Mouse (Mus musculus): ENCODE results near the gene Eda. TPM values are rescaled to one million over a fixed set of nuclear protein-coding genes. Genes with fewer than 3 reads are reported as not detected.

Gene Eda
- total and polyA plus RNA-seq, 3 experiments = 2.0 to 3.6 TPM; not detected in 1

DNA sequence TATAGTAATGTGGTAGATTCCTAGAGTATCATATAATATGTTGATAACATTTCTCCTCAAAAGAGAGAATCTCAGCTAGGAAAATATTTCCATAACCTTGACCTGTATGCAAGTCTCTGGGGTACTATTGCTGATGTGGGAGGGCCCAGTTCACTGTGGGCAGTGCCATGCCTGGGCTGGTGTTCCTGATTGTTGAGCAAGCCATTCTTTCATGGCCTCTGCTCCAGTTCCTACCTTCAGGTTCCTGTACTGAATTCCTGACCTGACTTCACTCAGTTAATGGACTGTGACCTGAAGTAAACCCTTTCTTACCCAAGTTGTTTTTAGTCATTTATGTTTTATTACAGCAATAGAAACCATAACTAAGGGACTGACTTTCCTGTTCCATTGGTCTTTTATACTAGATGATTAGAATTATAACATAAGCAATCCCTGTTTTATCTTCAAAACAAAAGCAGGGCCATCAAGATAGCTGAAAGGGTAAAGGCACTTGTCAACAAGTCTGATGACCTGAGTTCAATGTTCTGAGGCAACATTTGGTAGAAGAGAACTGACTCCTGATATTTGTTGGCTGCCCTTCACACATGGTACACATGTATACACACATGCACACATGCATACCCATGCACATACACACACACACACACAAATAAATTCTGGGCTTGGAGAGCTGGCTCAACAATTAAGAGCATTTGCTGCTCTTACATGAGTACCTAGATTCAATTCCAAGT, 338.9 kb downstream of the Eda start:
- no peaks in the 10 kb centered on the region for H3K9me3 ChIP-seq (replicated peaks; ENCODE audit: insufficient read depth, low read length)
- H3K4me3 ChIP-seq (ENCODE audit: control insufficient read depth in 1 of 2, insufficient read depth in 1 of 2, low read depth in 2 of 2, low read length in 2 of 2) = no peak overlapping the region
- TF ChIP-seq NELFE (IDR thresholded peaks at IDR 0.05; ENCODE audit: low read depth, low read length) = no peak
- TF ChIP-seq USF2 (IDR thresholded peaks at IDR 0.05; ENCODE audit: borderline replicate concordance in 1 of 2, insufficient read depth in 1 of 2, low read depth in 1 of 2, low read length in 2 of 2) = no peak
- no peak for TF ChIP-seq MYB (IDR thresholded peaks at IDR 0.05; ENCODE audit: low read depth, low read length)
- TF ChIP-seq ZMIZ1 (IDR thresholded peaks at IDR 0.05; ENCODE audit: low read depth, low read length) = no peak
- no peak for TF ChIP-seq POLR2A (IDR thresholded peaks at IDR 0.05; ENCODE audit: control insufficient read depth in 1 of 2, insufficient read depth in 1 of 2, low read depth in 1 of 2, low read length in 2 of 2, poor library complexity in 1 of 2)
- no peak for TF ChIP-seq TBP (IDR thresholded peaks at IDR 0.05; ENCODE audit: low read depth, low read length)
- TF ChIP-seq RCOR1 (IDR thresholded peaks at IDR 0.05; ENCODE audit: low read depth, low read length) = no peak
- TF ChIP-seq ETS1 (IDR thresholded peaks at IDR 0.05; ENCODE audit: low read depth, low read length) = no peak
- no peak for TF ChIP-seq MAZ (IDR thresholded peaks at IDR 0.05; ENCODE audit: low read depth, low read length)
- TF ChIP-seq MAX (IDR thresholded peaks at IDR 0.05; ENCODE audit: low read length) = no peak
- TF ChIP-seq UBTF (IDR thresholded peaks at IDR 0.05; ENCODE audit: borderline replicate concordance, insufficient read depth, low read depth, low read length) = no peak
- TF ChIP-seq CHD2 (IDR thresholded peaks at IDR 0.05; ENCODE audit: low read length) = no peak
- TF ChIP-seq ZKSCAN1 (IDR thresholded peaks at IDR 0.05; ENCODE audit: low read depth, low read length) = no peak
- TF ChIP-seq EP300 (IDR thresholded peaks at IDR 0.05; ENCODE audit: low read depth in 1 of 2, low read length in 2 of 2) = no peak
- TF ChIP-seq RAD21 (IDR thresholded peaks at IDR 0.05; ENCODE audit: low read depth, low read length) = no peak
- no peak for TF ChIP-seq KAT2A (conservative IDR thresholded peaks at IDR 0.05; ENCODE audit: low read depth, low read length)
- TF ChIP-seq SMC3 (IDR thresholded peaks at IDR 0.05; ENCODE audit: low read depth, low read length) = no peak
- no peak for TF ChIP-seq ZC3H11A (IDR thresholded peaks at IDR 0.05; ENCODE audit: low read depth, low read length)
- TF ChIP-seq JUND (IDR thresholded peaks at IDR 0.05; ENCODE audit: low read depth, low read length) = no peak
- H3K27me3 ChIP-seq (ENCODE audit: control insufficient read depth in 1 of 2, insufficient read depth in 2 of 2, low read length in 2 of 2) = no peaks in the 10 kb centered on the region
- H3K79me2 ChIP-seq (ENCODE audit: control insufficient read depth, insufficient read depth, low read length, poor library complexity) = no peaks in the 10 kb centered on the region
- no peaks in the 10 kb centered on the region for H3K36me3 ChIP-seq (ENCODE audit: control insufficient read depth in 1 of 2, insufficient read depth in 2 of 2, low read length in 2 of 2)
- H3K9ac ChIP-seq (ENCODE audit: control insufficient read depth, low read depth, low read length, poor library complexity, severe bottlenecking) = no peak overlapping the region
- H3K27ac ChIP-seq (ENCODE audit: control insufficient read depth, low read depth, low read length) = no peak overlapping the region
- H3K4me1 ChIP-seq (ENCODE audit: control insufficient read depth in 1 of 2, insufficient read depth in 2 of 2, low read length in 2 of 2) = no peaks in the 10 kb centered on the region
- DNase-seq (ENCODE audit: low read depth, low spot score) = no peak

- Histone ChIP-seq H3K36me3 (ENCODE audit: control insufficient read depth in 1 of 2, insufficient read depth in 2 of 2, low read length in 2 of 2) (no peaks in the 10 kb centered on the region), H3K4me1 (ENCODE audit: control insufficient read depth in 1 of 2, insufficient read depth in 2 of 2, low read length in 2 of 2) (no peaks in the 10 kb centered on the region), H3K9me3 (replicated peaks; ENCODE audit: insufficient read depth, low read length) (no peaks in the 10 kb centered on the region), H3K79me2 (ENCODE audit: control insufficient read depth, insufficient read depth, low read length, poor library complexity) (no peaks in the 10 kb centered on the region), H3K4me3 (ENCODE audit: control insufficient read depth in 1 of 2, insufficient read depth in 1 of 2, low read depth in 2 of 2, low read length in 2 of 2) (no peak overlapping the region), H3K9ac (ENCODE audit: control insufficient read depth, low read depth, low read length, poor library complexity, severe bottlenecking) (no peak overlapping the region), H3K27ac (ENCODE audit: control insufficient read depth, low read depth, low read length) (no peak overlapping the region), H3K27me3 (ENCODE audit: control insufficient read depth in 1 of 2, insufficient read depth in 2 of 2, low read length in 2 of 2) (no peaks in the 10 kb centered on the region)
- peak; percentile 70 for DNase-seq (ENCODE audit: low read depth, low spot score)
- TF ChIP-seq ETS1 (IDR thresholded peaks at IDR 0.05; ENCODE audit: low read depth, low read length) (no peak), GABPA (IDR thresholded peaks at IDR 0.05; ENCODE audit: low read depth, low read length) (no peak), MXI1 (IDR thresholded peaks at IDR 0.05; ENCODE audit: low read depth, low read length) (0 out of 2 replicates have a peak, but pooled peaks have one; percentile 30), GATA1 (IDR thresholded peaks at IDR 0.05; ENCODE audit: low read depth, low read length) (no peak), TBP (IDR thresholded peaks at IDR 0.05; ENCODE audit: low read depth, low read length) (no peak), SMC3 (IDR thresholded peaks at IDR 0.05; ENCODE audit: low read depth, low read length) (no peak), EP300 (IDR thresholded peaks at IDR 0.05; ENCODE audit: low read depth in 1 of 2, low read length in 2 of 2) (peak; percentile 11 to 24; a peak in 2 of 4 replicates), ZC3H11A (IDR thresholded peaks at IDR 0.05; ENCODE audit: low read depth, low read length) (no peak), MAFK (IDR thresholded peaks at IDR 0.05; ENCODE audit: borderline replicate concordance, low read depth, low read length) (no peak), SIN3A (IDR thresholded peaks at IDR 0.05; ENCODE audit: low read length) (peak; percentile 32; the same call in 1 of the 2 replicates), USF2 (IDR thresholded peaks at IDR 0.05; ENCODE audit: borderline replicate concordance in 1 of 2, insufficient read depth in 1 of 2, low read depth in 1 of 2, low read length in 2 of 2) (no peak), UBTF (IDR thresholded peaks at IDR 0.05; ENCODE audit: borderline replicate concordance, insufficient read depth, low read depth, low read length) (no peak), POLR2AphosphoS5 (IDR thresholded peaks at IDR 0.05; ENCODE audit: borderline replicate concordance, low read depth, low read length) (no peak), CTCF (IDR thresholded peaks at IDR 0.05 in 2 of 3, conservative IDR thresholded peaks at IDR 0.05 in 1 of 3; ENCODE audit: control insufficient read depth in 1 of 3, insufficient read depth in 1 of 3, low read depth in 2 of 3, low read length in 3 of 3, poor library complexity in 1 of 3, severe bottlenecking in 1 of 3) (no peak), USF1 (IDR thresholded peaks at IDR 0.05; ENCODE audit: low read depth, low read length) (no peak), MAX (IDR thresholded peaks at IDR 0.05; ENCODE audit: low read length) (no peak), NRF1 (IDR thresholded peaks at IDR 0.05; ENCODE audit: insufficient read depth, low read depth, low read length, poor library complexity, severe bottlenecking) (no peak), ZNF384 (IDR thresholded peaks at IDR 0.05; ENCODE audit: low read depth, low read length) (no peak), KAT2A (conservative IDR thresholded peaks at IDR 0.05; ENCODE audit: low read depth, low read length) (no peak), MAZ (IDR thresholded peaks at IDR 0.05; ENCODE audit: low read depth, low read length) (no peak), ZMIZ1 (IDR thresholded peaks at IDR 0.05; ENCODE audit: low read depth, low read length) (no peak)
Observed at GRCm38 (mm10) chrX:100340687-100341086, 365.3 kb downstream of the Eda start.

Measured in MEL (cell line).